Mouse (Mus musculus) lung, embryonic 14.5 days (tissue): ENCODE measurements around the gene Git1. TPM values are rescaled to one million over a fixed set of nuclear protein-coding genes. Genes with fewer than 3 reads are reported as not detected.

Source experiments
- ATAC-seq: fragments of 200-750 bp; cut with Nextera tagmentation; 2 replicates; pipeline ENCODE4 v1.8.0; 2017; ENCODE audit warnings: mild to moderate bottlenecking, moderate TSS enrichment, moderate library complexity; ENCODE audit not compliant: insufficient read depth
- DNase-seq: peaks from one replicate; pipeline ENCODE4 v3.0.0-alpha.2; 2015
- H3K27ac ChIP-seq: fragments of 300-500 bp; sonication (generic); 2 replicates; pipeline ENCODE4 v1.5.1; 2014; ENCODE audit warnings: low read depth, mild to moderate bottlenecking, moderate library complexity
- H3K27me3 ChIP-seq: fragments of 300-500 bp; sonication (generic); 2 replicates; pipeline ENCODE4 v1.6.1; 2014; ENCODE audit warnings: low read length, control low read depth; ENCODE audit not compliant: insufficient read depth
- H3K36me3 ChIP-seq: fragments of 300-500 bp; sonication (generic); 2 replicates; pipeline ENCODE4 v1.6.1; 2014; ENCODE audit warnings: control low read depth; ENCODE audit not compliant: insufficient read depth
- H3K4me1 ChIP-seq: fragments of 300-500 bp; sonication (generic); 2 replicates; pipeline ENCODE4 v1.6.1; 2014; ENCODE audit warnings: antibody characterized with exemption, control low read depth; ENCODE audit not compliant: insufficient read depth
- H3K4me2 ChIP-seq: fragments of 300-500 bp; sonication (generic); 2 replicates; pipeline ENCODE4 v1.6.1; 2014; ENCODE audit warnings: mild to moderate bottlenecking
- H3K4me3 ChIP-seq: fragments of 300-500 bp; sonication (generic); 2 replicates; pipeline ENCODE4 v1.5.1; 2014; ENCODE audit warnings: low read depth, low read length
- H3K9ac ChIP-seq: fragments of 300-500 bp; sonication (generic); 2 replicates; pipeline ENCODE4 v1.6.1; 2014
- H3K9me3 ChIP-seq: fragments of 300-500 bp; sonication (generic); 2 replicates; pipeline ENCODE4 v1.6.1; 2016; ENCODE audit warnings: low read depth, low read length, control low read depth
- CTCF ChIP-seq: IDR thresholded peaks from 2 replicates; pipeline ENCODE4 v1.5.1; 2016; ENCODE audit warnings: antibody characterized with exemption, low read depth
- WGBS: fragments of 180-500 bp; shearing (Covaris S2); extraction: QIAGEN DNeasy Blood & Tissue Kit; methylation state at CpG from one replicate; pipeline ENCODE4 v1.1.7; 2014; 5-methylcytosine and 5-hydroxymethylcytosine counted together
- polyA plus RNA-seq: library from polyadenylated mRNA; unstranded; fragments of >200 nt; fragmentation: Nextera tagmentation; extraction: Ambion mirVana; gene quantifications from 2 replicates; pipeline ENCODE4 v1.2.1, GENCODE M21; 2014

The Git1 gene
- polyA plus RNA-seq, 1 experiment from 2014 or later: 21.1 TPM

GRCm38 (mm10) chr11:77456866-77457265 is 36.5 kb upstream of the Git1 start:
- no peak for TF ChIP-seq CTCF
- Histone ChIP-seq H3K4me1 (no peaks in the 10 kb centered on the region), H3K27ac (peak overlapping the region; percentile 61), H3K4me2 (no peak overlapping the region), H3K9me3 (no peaks in the 10 kb centered on the region), H3K4me3 (no peak overlapping the region), H3K36me3 (peaks cover 24% of the 10 kb centered on the region), H3K27me3 (peaks cover 12% of the 10 kb centered on the region), H3K9ac (no peak overlapping the region; the same call in 1 of the 2 replicates)
- WGBS: 42% methylated on average over 6 of the region's 6 CpGs
- ATAC-seq (peak; percentile 35; the same call in 1 of the 2 replicates), DNase-seq (peak; percentile 76)

DNA sequence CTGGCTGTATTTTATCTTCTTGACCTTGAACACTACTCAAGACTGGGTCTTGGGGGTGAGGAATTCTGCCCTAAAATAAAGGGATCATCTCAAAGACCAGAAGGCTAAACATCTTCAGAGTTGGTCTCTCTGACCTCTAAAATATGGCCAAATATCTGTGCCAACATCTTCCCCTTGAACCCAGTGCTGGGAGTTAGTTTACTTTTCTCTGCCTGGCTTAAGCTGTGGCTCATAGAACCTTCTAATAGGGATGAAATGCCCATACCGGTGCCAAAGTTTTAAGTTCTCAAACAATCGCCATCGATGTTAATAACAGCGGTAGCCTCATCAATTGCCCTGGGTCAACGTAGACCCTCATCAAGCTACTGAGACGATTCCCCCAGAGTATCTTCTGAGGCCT is 31.5 kb upstream of the Git1 start:
- TF ChIP-seq CTCF: no peak
- Histone ChIP-seq H3K4me3 (peak overlapping the region; percentile 54), H3K4me1 (peaks cover 4% of the 10 kb centered on the region; the same call in 1 of the 2 replicates), H3K4me2 (peak overlapping the region; percentile 99), H3K27ac (no peak overlapping the region), H3K9me3 (no peaks in the 10 kb centered on the region), H3K36me3 (no peaks in the 10 kb centered on the region), H3K27me3 (peaks cover 56% of the 10 kb centered on the region), H3K9ac (peak overlapping the region; percentile 51; the same call in 1 of the 2 replicates)
- ATAC-seq (no peak), DNase-seq (no peak)
- WGBS: 5% methylated on average over 6 of the region's 6 CpGs

DNA sequence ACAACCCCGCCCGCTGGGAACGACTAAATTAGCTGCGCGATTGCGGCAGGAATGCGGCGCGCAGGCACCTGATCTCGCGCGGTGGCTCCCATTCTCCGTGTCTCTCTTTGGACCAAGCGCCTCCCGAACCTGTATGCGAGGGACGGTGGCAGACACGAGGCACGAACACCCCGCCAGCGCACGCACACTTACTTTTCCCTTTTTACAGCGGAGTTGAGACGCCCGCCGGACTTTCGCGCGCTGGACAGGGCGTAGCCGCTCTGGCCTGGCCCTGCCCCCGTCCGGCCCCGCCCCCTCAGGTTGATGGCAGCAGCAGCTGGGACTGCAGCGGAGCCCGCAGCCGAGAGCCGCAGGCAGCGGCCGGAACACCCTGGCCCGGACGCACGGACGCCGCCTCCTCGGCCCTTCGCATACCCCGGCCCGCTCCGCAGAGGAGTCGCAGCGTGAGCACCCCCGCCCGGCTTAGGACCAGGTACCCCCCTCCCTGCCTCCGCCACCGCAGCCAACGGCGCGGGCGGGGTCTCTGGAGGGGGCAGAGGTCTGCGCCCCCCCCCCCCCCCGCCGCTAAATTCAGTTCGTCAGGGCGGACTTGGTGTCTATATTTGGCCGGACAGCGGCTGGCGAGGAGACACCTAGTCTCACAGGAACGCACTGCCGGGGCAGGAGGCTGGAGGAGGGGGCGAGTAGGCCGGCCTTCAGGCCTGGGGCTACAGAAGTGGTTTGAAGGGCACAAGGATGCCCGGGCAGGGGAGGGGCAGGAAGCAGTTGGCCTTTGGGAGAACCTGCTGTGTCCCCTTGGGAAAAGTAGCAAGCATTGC is 30.9 kb upstream of the Git1 start, which contains the start of gene Coro6:
TSS of gene Coro6 (plus strand) at position 129 of the 818 bp plus-strand sequence.
- Histone ChIP-seq H3K4me3 (peak within 1 kb of the TSS; percentile 54), H3K9me3 (no peaks in the 10 kb centered on the region), H3K27me3 (peaks cover 62% of the 10 kb centered on the region), H3K27ac (no peak within 1 kb of the TSS), H3K4me2 (peak within 1 kb of the TSS; percentile 99), H3K36me3 (no peaks in the 10 kb centered on the region), H3K4me1 (peaks cover 4% of the 10 kb centered on the region; the same call in 1 of the 2 replicates), H3K9ac (peak within 1 kb of the TSS; percentile 51)
- under 1% methylated on average over 68 of the region's 73 CpGs for WGBS
- TF ChIP-seq CTCF: no peak
- DNase-seq: peak; percentile 69
- peak; percentile 80 for ATAC-seq

- Histone ChIP-seq H3K27ac (no peak overlapping the region), H3K27me3 (peaks cover 67% of the 10 kb centered on the region), H3K4me1 (peaks cover 4% of the 10 kb centered on the region; the same call in 1 of the 2 replicates), H3K36me3 (no peaks in the 10 kb centered on the region), H3K4me3 (peak overlapping the region; percentile 54; the same call in 1 of the 2 replicates), H3K4me2 (peak overlapping the region; percentile 99), H3K9me3 (no peaks in the 10 kb centered on the region), H3K9ac (no peak overlapping the region; the same call in 1 of the 2 replicates)
- ATAC-seq (no peak), DNase-seq (no peak)
- 45% methylated on average over 8 of the region's 8 CpGs for WGBS
- no peak for TF ChIP-seq CTCF
Observed at GRCm38 (mm10) chr11:77463101-77463445, 30.3 kb upstream of the Git1 start.

GRCm38 (mm10) chr11:77463786-77464185 is 29.6 kb upstream of the Git1 start:
- Histone ChIP-seq H3K27me3 (peaks cover 71% of the 10 kb centered on the region), H3K9me3 (no peaks in the 10 kb centered on the region), H3K4me3 (no peak overlapping the region), H3K4me1 (peaks cover 4% of the 10 kb centered on the region; the same call in 1 of the 2 replicates), H3K27ac (no peak overlapping the region), H3K4me2 (no peak overlapping the region), H3K9ac (no peak overlapping the region), H3K36me3 (no peaks in the 10 kb centered on the region)
- no peak for TF ChIP-seq CTCF
- WGBS: 64% methylated on average over 10 of the region's 10 CpGs
- ATAC-seq (no peak), DNase-seq (no peak)

GRCm38 (mm10) chr11:77464684-77465083 is 28.7 kb upstream of the Git1 start:
- Histone ChIP-seq H3K9me3 (no peaks in the 10 kb centered on the region), H3K4me1 (peaks cover 4% of the 10 kb centered on the region; the same call in 1 of the 2 replicates), H3K27me3 (peaks cover 71% of the 10 kb centered on the region), H3K27ac (no peak overlapping the region), H3K4me2 (no peak overlapping the region), H3K4me3 (no peak overlapping the region), H3K36me3 (no peaks in the 10 kb centered on the region), H3K9ac (no peak overlapping the region)
- DNase-seq (peak; percentile 47), ATAC-seq (no peak)
- WGBS: 42% methylated on average over 4 of the region's 4 CpGs
- no peak for TF ChIP-seq CTCF

DNA sequence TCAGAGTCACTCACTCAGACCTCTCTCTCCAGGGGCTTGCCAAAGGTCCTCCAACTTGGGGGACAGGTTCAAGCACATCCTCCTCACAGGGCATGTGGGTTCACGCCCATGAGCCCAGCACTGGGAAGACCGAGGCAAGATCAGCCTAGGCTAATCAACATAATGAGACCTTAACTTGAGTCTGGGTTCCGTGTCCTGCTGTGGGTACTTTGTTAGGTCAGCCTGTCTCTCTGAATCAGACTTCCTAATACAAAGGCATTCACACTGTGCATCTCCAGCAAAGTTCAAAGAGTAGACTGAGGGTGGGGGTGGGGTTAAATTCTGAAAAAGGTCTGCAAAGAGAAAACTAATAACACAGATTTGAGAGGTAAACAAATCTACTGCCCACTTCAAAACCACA is 28.3 kb upstream of the Git1 start:
- no peaks in the 10 kb centered on the region for H3K36me3 ChIP-seq
- H3K9ac ChIP-seq: no peak overlapping the region
- H3K9me3 ChIP-seq: no peaks in the 10 kb centered on the region
- WGBS: 74% methylated on average over 3 of the region's 3 CpGs
- H3K4me3 ChIP-seq: no peak overlapping the region
- ATAC-seq: no peak
- H3K4me2 ChIP-seq: no peak overlapping the region
- DNase-seq: no peak
- peaks cover 4% of the 10 kb centered on the region; the same call in 1 of the 2 replicates for H3K4me1 ChIP-seq
- no peak for TF ChIP-seq CTCF
- H3K27ac ChIP-seq: no peak overlapping the region
- peaks cover 71% of the 10 kb centered on the region for H3K27me3 ChIP-seq
